Mouse (Mus musculus) cerebellum, postnatal 14 days (tissue): ENCODE measurements around the gene Nova2.

Experiments used
- DNase-seq, 2 experiments: peaks; one replicate each; pipeline ENCODE4 v3.0.0; 2021; ENCODE audit warnings: mixed read lengths in 2 of 2

The Nova2 gene

DNA sequence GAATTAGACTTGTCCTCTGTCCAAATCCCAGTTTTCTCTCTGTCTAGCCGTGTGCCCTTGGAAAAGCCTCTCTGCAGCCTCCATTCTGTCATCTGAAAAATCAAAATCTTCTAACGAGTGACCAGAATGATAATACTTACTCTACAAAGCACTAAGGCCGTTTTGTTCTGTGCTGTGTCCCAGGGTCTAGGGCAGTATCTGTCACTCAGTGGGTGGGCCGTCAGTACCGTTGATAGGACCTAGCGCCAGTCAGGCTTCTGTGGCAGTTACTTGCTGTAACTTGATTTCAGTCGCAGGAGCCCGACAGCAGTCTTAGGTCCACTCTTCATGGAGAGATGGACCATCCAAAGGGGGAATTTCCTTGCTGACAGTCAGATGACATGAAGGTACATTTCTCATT lies 1.4 kb upstream of the Nova2 start:
- DNase-seq: peak; percentile 51 to 65

DNA sequence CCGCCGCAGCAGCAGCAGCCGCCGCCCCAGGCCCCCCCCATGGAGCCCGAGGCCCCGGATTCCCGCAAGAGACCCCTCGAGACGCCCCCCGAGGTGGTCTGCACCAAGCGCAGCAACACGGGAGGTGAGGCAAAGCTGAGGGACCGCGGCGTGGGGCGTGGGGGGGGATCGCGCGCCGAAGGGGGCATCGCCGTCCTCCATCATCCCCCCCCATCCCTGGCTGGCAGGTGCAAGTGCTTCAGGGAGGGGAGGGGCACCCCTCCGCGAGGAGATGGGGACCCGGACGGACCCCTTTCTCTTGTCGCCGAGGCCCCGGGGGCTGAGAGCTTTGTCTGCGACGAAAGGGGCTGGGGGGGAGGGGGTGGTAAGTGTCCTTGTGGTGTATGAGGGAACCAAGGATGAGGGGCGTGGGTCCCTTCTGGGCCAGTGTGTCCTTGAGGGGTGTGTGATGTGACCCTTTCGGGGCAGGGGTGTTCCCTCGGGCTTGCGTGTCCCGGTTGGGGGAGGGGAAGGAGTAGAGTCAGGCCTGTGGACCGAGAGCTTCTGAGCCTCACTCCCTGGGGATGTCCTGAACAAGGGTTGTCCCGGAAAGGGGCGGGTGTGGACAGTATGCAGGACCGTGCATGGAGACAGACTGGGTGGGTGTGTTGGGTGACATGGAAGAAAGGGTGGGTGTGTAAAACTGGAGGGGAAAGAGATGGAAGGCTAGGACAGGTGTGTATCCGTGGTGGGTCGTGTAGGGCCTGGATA lies 528 bp downstream of the Nova2 start:
- peak; percentile 62 to 66 for DNase-seq

DNA sequence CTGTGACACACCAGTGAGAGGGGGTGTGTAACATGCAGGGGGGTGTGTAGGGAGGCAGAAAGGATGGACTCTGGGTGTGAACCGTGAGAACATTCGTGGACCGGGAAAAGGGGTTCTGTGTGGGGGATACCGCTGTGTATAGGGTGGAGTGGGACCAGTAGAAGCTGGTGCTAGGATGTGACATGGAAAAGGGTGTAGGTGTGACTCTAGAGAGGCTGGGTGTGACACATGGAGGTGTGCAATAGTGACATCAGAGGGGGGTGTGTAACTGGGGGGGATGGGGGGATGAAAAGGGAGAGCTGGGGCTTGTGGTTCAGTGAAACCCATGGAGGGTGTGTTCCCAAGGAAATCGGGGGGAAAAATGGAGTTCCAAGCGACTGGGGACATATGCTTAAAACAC lies 1.2 kb downstream of the Nova2 start:
- DNase-seq: no peak

DNA sequence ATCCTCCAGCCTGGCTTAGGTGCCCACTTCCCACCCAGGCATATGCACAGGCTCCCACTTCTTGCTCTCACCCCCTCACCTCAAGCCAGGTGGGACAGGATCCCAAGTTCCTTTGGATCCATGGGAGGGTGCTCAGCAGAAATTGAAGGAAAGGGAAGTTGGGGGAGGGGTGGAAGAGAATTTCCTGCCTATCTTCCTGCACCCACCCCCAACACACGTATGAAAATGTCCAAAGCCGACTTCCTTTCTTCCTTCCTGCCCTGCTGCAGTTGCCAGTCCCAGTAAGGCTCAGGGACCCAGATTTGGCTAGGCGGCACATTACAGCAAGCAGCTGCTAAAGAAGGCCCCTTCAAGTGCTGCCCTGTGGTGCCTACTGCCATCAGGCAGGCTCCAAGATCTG lies 2.1 kb downstream of the Nova2 start:
- DNase-seq: no peak

DNA sequence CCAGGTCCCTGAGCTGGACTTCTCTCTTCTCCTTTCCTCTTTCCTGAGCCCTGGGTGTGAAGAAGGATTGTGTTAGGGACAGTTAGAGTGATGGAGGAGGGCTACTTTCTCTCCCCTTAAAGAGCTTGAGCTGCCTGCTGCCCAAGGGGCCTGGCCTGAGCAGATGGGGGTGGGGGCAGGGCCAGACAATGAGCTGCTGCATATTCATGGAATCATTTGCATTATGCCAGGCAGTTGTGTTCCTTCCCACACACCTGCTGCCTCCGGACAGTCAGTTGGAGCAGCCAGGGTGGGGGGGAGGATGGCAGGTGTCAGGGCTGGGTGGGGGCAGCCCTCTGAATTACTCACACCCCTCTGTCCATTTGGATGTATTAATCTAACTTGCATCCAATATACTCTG lies 16.7 kb downstream of the Nova2 start:
- peak; percentile 63 to 75 for DNase-seq

DNA sequence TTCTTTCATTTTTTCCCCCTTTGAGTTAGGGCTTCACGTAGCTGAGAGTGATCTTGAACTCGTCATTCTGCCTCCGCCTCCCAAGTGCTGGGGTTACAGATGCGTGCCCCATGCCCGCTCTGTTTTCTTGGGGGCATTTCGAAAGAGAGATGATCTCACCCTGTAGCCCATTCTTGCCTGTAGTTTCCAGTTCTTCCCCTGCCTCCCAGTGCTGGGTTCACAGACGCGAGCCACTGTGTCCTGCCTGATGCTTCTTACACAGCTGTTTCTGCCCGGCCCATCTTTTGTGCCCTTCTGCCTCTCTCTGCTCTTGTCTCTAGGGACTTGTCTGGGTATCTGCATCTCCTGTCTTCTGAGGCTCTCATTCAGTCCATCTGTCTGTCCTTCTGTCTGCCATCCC lies 17.1 kb downstream of the Nova2 start:
- DNase-seq: no peak

DNA sequence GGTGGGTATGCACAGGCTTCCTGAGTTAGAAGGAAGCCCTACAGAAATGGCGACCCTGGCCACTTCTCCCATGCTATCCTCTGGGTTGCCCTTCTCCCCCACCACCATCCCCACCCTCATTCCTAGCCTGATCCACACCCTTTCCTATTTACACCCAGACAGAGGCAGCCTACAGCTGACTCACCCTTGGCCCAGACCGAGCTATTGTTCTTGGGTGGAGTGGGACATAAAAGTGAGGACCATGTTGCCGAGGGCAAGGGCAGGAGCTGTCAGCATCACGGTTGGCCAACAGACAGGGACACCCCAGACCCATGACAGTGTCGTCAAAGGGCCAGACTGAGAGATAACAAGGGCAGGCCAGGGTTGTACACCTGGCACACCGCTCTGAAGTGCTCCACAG lies 22.5 kb downstream of the Nova2 start:
- DNase-seq: no peak

DNA sequence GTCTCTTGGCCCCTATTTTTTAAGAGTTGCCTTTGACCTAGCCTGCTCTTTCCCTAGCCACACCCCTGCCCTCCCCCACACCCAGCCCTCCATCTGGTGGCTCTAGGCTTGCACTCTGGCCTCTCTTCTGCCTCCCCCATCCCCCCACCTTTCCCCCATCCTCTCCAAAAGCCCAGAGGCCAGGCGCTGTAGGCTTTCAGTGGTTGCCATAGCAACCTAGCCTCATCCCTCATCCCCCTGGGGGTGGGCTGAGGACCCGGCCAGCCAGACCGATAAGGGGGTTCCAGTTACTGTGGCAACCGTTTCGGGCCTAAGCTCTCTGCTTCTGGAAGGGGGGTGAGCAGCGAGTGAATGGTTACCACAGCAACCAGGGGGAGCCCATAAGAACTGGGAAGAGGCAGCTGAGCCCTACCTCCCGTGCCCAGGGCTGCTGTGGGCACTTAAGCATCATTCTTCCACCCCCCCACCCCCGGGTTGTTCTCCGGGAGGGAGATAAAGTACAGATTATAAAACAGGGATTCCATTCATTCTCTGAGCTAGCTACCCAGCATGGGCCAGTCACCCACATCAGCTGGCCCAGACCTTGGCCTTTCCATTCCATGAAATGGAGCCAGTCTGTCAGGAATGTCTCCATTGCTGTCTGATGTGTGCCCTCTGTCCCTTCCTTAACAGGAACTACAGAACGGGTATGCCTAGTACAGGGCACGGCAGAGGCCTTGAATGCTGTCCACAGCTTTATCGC lies 24.3 kb downstream of the Nova2 start:
- DNase-seq: peak; percentile 64 to 78

DNA sequence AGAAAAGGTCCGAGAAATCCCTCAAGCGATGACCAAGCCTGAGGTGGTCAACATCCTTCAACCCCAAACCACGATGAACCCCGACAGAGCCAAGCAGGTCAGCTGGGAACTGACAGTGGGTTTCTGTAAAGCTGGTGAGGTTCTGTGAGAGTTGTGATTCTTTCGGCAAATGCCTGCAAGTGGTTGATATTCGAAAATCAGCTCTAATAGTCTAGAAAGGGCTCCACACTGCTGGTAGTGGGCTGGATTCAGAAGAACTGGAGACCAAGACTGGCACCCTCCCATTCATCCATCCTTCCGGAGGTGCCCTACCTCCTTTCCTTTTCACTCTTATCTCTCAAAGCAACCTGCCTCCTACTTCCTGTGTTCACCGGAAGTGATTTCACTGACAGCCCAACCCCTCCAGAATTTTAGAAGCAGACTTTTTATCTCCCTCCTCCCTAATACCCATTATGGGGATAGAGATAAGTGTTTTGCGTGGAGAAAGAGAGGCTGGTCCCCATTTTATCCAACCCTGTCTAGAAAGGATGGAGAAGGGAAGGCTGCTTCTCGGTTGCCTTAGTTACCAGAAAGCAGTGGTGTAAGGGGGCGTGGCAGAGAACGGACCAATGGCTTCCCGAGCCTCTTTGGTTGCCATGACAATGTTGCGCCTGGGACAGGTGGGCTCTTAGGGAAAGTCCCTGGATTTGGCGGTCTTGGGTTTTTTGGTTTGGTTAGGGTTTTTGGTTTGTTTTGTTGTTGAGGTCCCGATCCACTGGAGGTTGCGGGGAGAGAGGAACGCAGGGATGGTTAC lies 25.0 kb downstream of the Nova2 start:
- DNase-seq: peak in 1 of 2 experiments; percentile 61

DNA sequence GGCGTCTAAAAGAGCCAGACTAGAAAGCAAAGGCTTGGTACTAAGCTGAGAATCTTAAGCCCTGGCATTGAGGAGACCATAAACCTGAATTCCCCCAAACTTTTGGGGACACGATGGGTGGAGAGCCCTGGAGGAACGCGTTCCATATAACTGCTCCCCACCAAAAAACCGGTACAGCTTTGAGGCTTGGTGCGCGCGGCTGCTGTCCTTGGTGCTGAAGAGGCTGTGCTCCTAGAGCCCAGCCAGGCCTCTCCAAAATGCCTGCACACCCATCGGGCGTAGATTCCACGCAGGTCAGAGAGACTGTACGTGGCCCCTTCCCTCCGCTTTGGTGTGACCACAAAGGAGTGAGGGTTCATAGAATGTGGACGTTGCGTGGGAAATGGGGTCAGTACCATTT lies 25.7 kb downstream of the Nova2 start:
- DNase-seq: no peak

DNA sequence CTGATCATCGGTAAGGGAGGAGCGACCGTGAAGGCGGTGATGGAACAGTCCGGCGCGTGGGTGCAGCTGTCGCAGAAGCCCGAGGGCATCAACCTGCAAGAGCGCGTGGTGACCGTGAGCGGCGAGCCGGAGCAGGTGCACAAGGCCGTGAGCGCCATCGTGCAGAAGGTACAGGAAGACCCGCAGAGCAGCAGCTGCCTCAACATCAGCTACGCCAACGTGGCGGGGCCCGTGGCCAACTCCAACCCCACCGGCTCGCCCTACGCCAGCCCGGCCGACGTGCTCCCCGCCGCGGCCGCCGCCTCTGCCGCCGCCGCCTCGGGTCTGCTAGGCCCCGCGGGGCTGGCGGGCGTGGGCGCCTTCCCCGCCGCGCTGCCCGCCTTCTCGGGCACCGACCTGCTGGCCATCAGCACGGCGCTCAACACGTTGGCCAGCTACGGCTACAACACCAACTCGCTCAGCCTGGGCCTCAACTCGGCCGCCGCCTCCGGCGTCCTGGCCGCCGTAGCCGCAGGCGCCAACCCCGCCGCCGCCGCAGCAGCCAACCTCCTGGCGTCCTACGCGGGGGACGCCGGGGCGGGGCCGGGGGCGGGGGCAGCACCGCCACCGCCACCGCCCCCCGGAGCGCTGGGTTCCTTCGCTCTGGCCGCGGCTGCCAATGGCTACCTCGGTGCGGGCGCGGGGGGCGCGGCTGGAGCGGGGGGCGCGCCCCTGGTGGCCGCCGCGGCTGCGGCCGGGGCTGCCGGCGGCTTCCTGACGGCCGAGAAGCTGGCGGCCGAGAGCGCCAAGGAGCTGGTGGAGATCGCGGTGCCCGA lies 32.1 kb downstream of the Nova2 start:
- DNase-seq: peak; percentile 78 to 84

DNA sequence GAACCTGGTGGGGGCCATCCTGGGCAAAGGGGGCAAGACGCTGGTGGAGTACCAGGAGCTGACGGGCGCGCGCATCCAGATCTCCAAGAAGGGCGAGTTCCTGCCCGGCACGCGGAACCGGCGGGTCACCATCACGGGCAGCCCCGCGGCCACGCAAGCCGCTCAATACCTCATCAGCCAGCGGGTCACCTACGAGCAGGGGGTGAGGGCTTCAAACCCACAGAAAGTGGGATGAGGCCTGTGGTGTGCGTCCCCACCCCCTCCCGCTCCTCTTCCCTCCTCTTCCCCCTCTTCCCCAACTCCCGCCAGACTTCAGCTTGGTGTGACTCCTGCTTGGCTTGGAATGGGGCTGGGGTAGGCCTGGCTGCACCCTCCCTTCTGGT lies 32.7 kb downstream of the Nova2 start:
- peak; percentile 55 for DNase-seq

DNA sequence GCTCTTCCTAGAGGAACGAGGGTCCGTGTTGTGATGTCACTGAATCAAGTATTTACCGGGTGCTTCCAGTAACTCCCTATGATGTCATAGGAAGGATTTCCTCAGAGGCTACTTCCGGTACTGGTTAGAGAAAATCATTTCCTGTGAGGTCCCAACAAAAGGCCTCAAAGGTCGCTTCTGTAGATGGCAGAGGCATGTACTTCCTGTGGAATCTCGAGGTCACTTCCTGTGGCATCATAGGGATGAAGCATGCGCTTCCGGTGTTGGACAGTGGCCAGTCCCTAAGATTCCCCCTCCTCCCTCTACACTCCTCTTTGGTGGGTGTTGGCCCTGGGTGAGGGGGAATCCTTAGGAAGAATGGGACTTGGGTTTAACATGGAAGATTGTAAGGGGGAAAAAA lies 33.8 kb downstream of the Nova2 start:
- peak in 1 of 2 experiments; percentile 32 for DNase-seq

DNA sequence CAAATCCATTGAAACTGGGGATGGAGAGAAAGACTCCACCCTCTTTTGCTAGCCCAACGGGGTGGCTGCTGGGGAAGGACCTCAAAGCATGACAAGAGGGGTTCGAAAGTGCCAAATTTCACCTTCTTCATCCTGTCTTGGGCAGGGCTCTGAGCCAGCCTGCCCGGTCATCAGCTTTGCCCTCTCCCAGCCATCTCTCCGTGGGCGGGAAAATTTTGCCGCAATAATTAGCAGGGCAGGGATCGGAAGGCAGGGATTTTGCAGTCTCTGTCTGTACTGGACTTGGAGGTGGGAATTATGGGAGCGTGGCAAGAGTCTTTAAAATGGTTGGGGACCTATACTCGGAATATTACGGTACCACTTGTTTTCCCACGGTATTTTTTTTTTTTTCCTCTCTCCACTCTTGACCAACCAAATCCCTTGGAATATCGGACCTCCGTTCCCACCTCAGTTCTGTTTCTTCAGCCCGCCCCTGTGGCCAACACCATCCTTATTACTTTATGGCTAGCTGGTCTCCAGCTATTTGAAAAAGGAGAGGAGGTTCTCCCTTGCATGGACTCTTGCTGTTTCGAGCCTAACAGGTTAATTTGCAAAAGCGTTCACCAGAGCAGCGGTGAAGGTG lies 36.6 kb downstream of the Nova2 start:
- DNase-seq: no peak

DNA sequence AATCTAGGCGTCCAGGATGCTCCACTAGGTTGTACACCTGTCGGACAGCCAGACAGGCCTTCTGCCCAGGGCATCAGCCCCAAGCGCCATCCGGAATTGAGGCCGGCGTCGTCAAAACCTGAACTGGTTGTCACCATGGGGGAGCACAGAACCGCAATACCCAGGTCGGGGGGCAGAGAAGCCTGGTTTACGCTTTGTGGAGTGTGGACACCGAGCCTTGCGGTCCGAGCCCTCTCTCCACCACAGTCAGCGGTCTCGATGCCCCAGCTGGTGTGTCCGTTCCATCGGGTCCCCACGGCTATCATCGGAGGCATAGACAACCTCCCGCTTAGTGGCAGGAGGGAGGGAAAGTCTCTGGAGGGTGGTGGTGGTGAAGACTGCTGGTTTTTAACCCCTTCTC lies 37.1 kb downstream of the Nova2 start:
- no peak for DNase-seq

DNA sequence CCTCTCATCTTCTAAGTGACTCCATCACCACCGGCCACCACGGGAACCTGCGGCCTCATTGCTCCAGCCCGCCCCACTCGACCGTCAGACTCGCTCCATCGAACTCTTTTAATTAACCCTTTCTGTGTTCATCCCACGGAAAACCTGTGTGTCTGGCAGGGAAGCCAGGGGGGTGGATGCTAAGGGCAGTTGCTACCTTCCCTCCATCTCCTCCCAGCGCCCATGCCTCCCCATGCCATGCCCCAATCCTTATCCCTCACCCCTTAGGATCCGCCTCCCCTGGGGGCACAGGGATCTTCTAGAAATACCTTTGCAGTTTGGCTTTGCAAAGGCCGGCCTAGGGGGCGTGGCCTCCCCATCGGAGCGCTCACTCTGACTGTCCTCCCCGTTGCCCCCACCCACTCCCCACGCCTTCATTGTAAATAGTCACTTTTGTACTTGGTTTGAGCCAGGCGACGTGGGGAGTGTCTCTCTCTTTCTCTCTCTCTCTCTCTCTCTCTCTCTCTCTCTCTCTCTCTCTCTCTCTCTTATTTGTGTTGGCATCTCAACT lies 37.7 kb downstream of the Nova2 start:
- DNase-seq: peak in 1 of 2 experiments; percentile 30

DNA sequence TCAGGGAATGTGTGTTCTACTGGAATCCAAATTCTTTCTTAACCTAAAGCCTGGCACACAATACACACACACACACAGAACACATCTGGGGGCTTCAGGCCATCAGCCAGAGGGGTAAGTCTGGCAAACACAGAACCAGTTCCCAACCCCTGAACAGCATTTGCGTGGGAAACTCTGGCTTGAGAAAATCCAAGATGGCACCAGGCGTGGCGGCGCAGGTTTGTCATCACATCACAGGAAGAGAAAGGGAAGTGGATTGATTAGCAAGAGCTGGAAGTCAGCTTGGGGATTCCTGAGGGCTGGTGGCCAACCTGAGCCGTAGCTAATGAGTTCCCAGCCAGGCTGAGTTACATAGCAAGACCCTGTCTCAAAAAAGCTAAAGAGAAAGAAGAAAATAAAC lies 39.6 kb downstream of the Nova2 start:
- DNase-seq: no peak

DNA sequence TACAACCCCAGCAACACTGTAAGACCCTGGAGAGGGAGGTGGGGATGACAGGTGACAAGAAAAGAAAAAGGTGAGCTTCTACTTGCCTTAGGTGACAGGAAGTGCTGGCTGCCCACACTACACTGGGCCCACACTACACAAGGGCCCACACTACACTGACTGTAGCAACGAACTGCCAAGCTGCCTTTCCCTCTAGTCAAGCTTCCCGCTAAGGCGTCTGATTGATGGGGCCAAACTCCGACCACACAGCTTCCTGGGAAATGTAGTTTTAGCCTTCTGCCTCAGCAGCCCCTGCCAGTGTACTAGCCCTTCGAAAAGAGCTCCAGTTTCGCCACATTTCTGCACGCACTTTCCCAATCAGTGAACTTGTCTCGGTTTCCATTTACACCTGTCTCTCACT lies 41.9 kb downstream of the Nova2 start:
- DNase-seq: no peak

DNA sequence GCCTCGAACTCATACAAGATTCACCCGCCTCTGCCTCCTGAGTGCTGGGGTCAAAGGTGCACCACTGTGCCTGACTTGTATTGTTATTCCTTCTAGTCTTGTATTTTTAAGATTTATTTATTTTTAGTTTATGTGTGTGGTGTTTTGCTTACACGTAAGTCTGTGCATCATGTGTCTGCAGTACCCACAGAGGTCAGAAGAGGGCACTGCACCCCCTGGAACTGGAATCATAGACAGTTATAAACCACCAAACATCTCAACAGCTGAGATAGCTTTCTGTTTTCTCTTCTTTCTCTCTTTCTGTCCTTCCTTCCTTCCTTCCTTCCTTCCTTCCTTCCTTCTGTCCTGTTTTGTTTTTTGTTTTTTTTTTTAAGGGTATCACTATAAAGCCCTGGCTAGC lies 45.3 kb downstream of the Nova2 start:
- peak in 1 of 2 experiments; percentile 48 for DNase-seq

DNA sequence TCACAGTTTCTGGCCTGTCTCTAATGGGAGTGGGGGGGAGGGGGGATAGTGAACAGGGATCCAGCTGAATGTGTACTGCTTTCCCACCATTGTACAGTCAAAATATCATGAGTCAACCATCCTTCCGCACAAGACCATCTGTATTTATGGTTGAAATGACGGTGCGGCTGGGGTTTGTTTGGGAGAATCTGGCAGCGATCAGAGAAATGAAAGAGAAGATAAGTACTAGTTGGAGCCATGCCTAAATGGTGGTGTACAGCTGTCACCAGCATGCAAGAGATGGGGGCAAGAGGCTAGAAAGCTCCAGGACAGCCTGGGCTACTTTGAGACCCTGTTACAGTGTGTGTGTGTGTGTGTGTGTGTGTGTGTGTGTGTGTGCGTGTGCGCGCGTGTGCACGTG lies 52.7 kb downstream of the Nova2 start:
- no peak for DNase-seq

DNA sequence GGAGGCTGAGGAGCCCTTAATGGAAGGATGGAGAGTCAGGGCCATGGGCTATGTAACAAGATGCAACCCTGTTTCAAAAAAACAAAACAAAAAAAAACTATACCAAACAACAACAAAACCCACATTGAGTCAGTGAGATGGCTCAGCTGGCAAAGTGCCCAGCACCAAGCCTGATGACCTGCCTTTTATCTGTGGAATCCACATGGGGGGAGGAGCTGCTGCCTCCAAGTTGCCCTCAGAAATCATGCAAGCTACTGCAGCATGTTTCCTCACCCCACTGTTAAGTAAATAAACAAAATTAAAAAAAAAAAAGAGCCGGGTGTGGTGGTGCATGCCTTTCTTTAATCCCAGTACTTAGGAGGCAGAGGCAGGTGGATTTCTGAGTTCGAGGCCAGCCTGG lies 60.8 kb downstream of the Nova2 start:
- DNase-seq: no peak

DNA sequence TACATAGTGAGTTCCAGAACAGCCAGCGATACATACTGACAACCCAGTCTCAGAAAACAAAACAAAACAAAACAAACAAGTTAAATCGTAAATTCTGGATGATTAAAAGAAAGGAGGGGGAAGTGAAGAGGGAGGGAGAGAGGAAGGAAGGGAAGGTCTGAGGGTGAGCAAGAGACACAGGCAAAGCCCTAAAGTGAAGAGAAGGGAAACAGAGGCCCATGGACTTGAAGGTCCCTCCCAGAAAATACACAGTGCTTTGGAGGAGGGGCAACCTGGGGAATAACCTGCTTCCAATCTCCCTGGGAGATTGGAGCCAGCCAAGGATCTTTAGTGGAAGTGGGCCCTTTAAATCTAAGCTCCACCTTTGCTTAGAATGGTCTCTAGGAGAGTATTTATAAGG lies 61.4 kb downstream of the Nova2 start, which contains the start of gene Nanos2:
TSS of gene Nanos2 (plus strand) at position 301 of the 400 bp plus-strand sequence.
- no peak for DNase-seq
